Mouse (Mus musculus) lung, embryonic 15.5 days (tissue): Measurements from ENCODE around the gene Tubb3. TPM values are rescaled to one million over a fixed set of nuclear protein-coding genes. Genes with fewer than 3 reads are reported as not detected.
A peak's percentile ranks its signal among the peaks of the same experiment; 100 is the strongest.

ENCODE experiments used
- ATAC-seq: fragments of 200-750 bp; cut with Nextera tagmentation; 2 replicates; pipeline ENCODE4 v1.8.0; 2017; ENCODE audit warnings: moderate number of reproducible peaks, borderline replicate concordance; ENCODE audit not compliant: low FRiP score, low TSS enrichment; ENCODE audit errors: extremely low read depth
- H3K27ac ChIP-seq: fragments of 300-500 bp; sonication (generic); 2 replicates; pipeline ENCODE4 v1.5.1; 2015; ENCODE audit warnings: moderate library complexity, mild to moderate bottlenecking, inconsistent platforms
- H3K27me3 ChIP-seq: fragments of 300-500 bp; sonication (generic); 2 replicates; pipeline ENCODE4 v1.6.1; 2015; ENCODE audit warnings: inconsistent platforms
- H3K36me3 ChIP-seq: fragments of 300-500 bp; sonication (generic); 2 replicates; pipeline ENCODE4 v1.6.1; 2015; ENCODE audit warnings: inconsistent platforms
- H3K4me1 ChIP-seq: fragments of 300-500 bp; sonication (generic); 2 replicates; pipeline ENCODE4 v1.6.1; 2015; ENCODE audit warnings: inconsistent platforms
- H3K4me2 ChIP-seq: fragments of 300-500 bp; sonication (generic); 2 replicates; pipeline ENCODE4 v1.6.1; 2015; ENCODE audit warnings: inconsistent platforms, mild to moderate bottlenecking, moderate library complexity
- H3K4me3 ChIP-seq: fragments of 300-500 bp; sonication (generic); 2 replicates; pipeline ENCODE4 v1.5.1; 2015; ENCODE audit warnings: mild to moderate bottlenecking, inconsistent platforms
- H3K9ac ChIP-seq: fragments of 300-500 bp; sonication (generic); 2 replicates; pipeline ENCODE4 v1.6.1; 2015; ENCODE audit warnings: inconsistent platforms
- H3K9me3 ChIP-seq: fragments of 300-500 bp; sonication (generic); 2 replicates; pipeline ENCODE4 v1.6.1; 2016; ENCODE audit warnings: inconsistent platforms
- WGBS: fragments of 180-500 bp; shearing (Covaris S2); methylation state at CpG from one replicate; pipeline ENCODE4 v1.1.7; 2015; 5-methylcytosine and 5-hydroxymethylcytosine counted together
- polyA plus RNA-seq: library from polyadenylated mRNA; unstranded; fragments of >200 nt; fragmentation: Nextera tagmentation; extraction: Ambion mirVana; gene quantifications from 2 replicates; pipeline ENCODE4 v1.2.1, GENCODE M21; 2015

Tubb3 gene
- 4.6 and 11.4 TPM in 2 replicates for polyA plus RNA-seq

- H3K36me3 ChIP-seq, result no peaks in the 10 kb centered on the region
- H3K27me3 ChIP-seq, result peaks cover 71% of the 10 kb centered on the region
- under 1% methylated on average over 29 of the region's 29 CpGs for WGBS
- ATAC-seq, result peak; percentile 37; the same call in 1 of the 2 replicates
- peak within 1 kb of the TSS; percentile 23 for H3K4me3 ChIP-seq
- no peak within 1 kb of the TSS for H3K9ac ChIP-seq
- H3K4me1 ChIP-seq, result peaks cover 9% of the 10 kb centered on the region; the same call in 1 of the 2 replicates
- H3K27ac ChIP-seq, result no peak within 1 kb of the TSS
- H3K4me2 ChIP-seq, result peak within 1 kb of the TSS; percentile 48
- H3K9me3 ChIP-seq, result no peaks in the 10 kb centered on the region
These were observed at the start of gene Tubb3 for GRCm38 (mm10) chr8:123411246-123411645. TSS of gene Tubb3 (plus strand) at chr8:123411424.

- WGBS, result under 1% methylated on average over 68 of the region's 75 CpGs
- H3K4me1 ChIP-seq, result peaks cover 18% of the 10 kb centered on the region
- H3K27ac ChIP-seq, result peak within 1 kb of the TSS; percentile 98
- no peaks in the 10 kb centered on the region for H3K27me3 ChIP-seq
- H3K4me3 ChIP-seq, result peak within 1 kb of the TSS; percentile 91
- peak; percentile 91 for ATAC-seq
- H3K4me2 ChIP-seq, result peak within 1 kb of the TSS; percentile 87
- no peaks in the 10 kb centered on the region for H3K9me3 ChIP-seq
- peak within 1 kb of the TSS; percentile 90 for H3K9ac ChIP-seq
- H3K36me3 ChIP-seq, result 0 out of 2 replicates have a peak, but pooled peaks cover 6% of the 10 kb centered on the region
These were observed 37.6 kb upstream of the Tubb3 start, which contains the start of gene Tcf25 for GRCm38 (mm10) chr8:123373403-123374238. TSS of gene Tcf25 (plus strand) at chr8:123373753.

GRCm38 (mm10) chr8:123374239-123374578 is 37.0 kb upstream of the Tubb3 start:
- H3K27me3 ChIP-seq, result no peaks in the 10 kb centered on the region
- peak; percentile 87 for ATAC-seq
- peaks cover 18% of the 10 kb centered on the region for H3K4me1 ChIP-seq
- 0 out of 2 replicates have a peak, but pooled peaks cover 6% of the 10 kb centered on the region for H3K36me3 ChIP-seq
- peak overlapping the region; percentile 91 for H3K4me3 ChIP-seq
- peak overlapping the region; percentile 87 for H3K4me2 ChIP-seq
- peak overlapping the region; percentile 98 for H3K27ac ChIP-seq
- under 1% methylated on average over 20 of the region's 20 CpGs for WGBS
- H3K9ac ChIP-seq, result peak overlapping the region; percentile 90
- no peaks in the 10 kb centered on the region for H3K9me3 ChIP-seq

- Histone ChIP-seq H3K4me1 (peaks cover 18% of the 10 kb centered on the region), H3K9me3 (no peaks in the 10 kb centered on the region), H3K27me3 (no peaks in the 10 kb centered on the region), H3K4me3 (no peak overlapping the region), H3K27ac (no peak overlapping the region), H3K9ac (no peak overlapping the region), H3K36me3 (0 out of 2 replicates have a peak, but pooled peaks cover 6% of the 10 kb centered on the region), H3K4me2 (no peak overlapping the region)
- no peak for ATAC-seq
- 85% methylated on average over 10 of the region's 10 CpGs for WGBS
These were observed 35.5 kb upstream of the Tubb3 start for GRCm38 (mm10) chr8:123375701-123376100.

- Histone ChIP-seq H3K27ac (no peak overlapping the region), H3K27me3 (no peaks in the 10 kb centered on the region), H3K36me3 (0 out of 2 replicates have a peak, but pooled peaks cover 8% of the 10 kb centered on the region), H3K4me2 (no peak overlapping the region), H3K9me3 (no peaks in the 10 kb centered on the region), H3K4me1 (peaks cover 18% of the 10 kb centered on the region), H3K4me3 (no peak overlapping the region), H3K9ac (no peak overlapping the region)
- ATAC-seq, result no peak
- WGBS, result 76% methylated on average over 8 of the region's 8 CpGs
These were observed 35.1 kb upstream of the Tubb3 start for GRCm38 (mm10) chr8:123376106-123376505.

GRCm38 (mm10) chr8:123381711-123382110 is 29.5 kb upstream of the Tubb3 start:
- H3K4me1 ChIP-seq, result no peaks in the 10 kb centered on the region
- H3K9ac ChIP-seq, result no peak overlapping the region
- H3K27ac ChIP-seq, result no peak overlapping the region
- no peaks in the 10 kb centered on the region for H3K27me3 ChIP-seq
- 90% methylated on average over 4 of the region's 4 CpGs for WGBS
- H3K4me3 ChIP-seq, result no peak overlapping the region
- ATAC-seq, result no peak
- H3K36me3 ChIP-seq, result peaks cover 56% of the 10 kb centered on the region
- H3K9me3 ChIP-seq, result no peaks in the 10 kb centered on the region
- H3K4me2 ChIP-seq, result no peak overlapping the region

- 83% methylated on average over 8 of the region's 8 CpGs for WGBS
- H3K9me3 ChIP-seq, result no peaks in the 10 kb centered on the region
- no peak overlapping the region for H3K27ac ChIP-seq
- no peak overlapping the region for H3K4me2 ChIP-seq
- H3K27me3 ChIP-seq, result no peaks in the 10 kb centered on the region
- H3K4me1 ChIP-seq, result no peaks in the 10 kb centered on the region
- no peak overlapping the region for H3K9ac ChIP-seq
- no peak overlapping the region for H3K4me3 ChIP-seq
- ATAC-seq, result no peak
- peaks cover 64% of the 10 kb centered on the region for H3K36me3 ChIP-seq
These were observed 28.7 kb upstream of the Tubb3 start for GRCm38 (mm10) chr8:123382516-123382915.

- Histone ChIP-seq H3K4me3 (no peak overlapping the region), H3K4me2 (no peak overlapping the region), H3K9ac (no peak overlapping the region), H3K36me3 (peaks cover 81% of the 10 kb centered on the region), H3K27ac (no peak overlapping the region), H3K4me1 (no peaks in the 10 kb centered on the region), H3K27me3 (no peaks in the 10 kb centered on the region), H3K9me3 (no peaks in the 10 kb centered on the region)
- no peak for ATAC-seq
- WGBS, result 62% methylated on average over 9 of the region's 9 CpGs
These were observed 26.2 kb upstream of the Tubb3 start for GRCm38 (mm10) chr8:123384883-123385540.

- 65% methylated on average over 3 of the region's 3 CpGs for WGBS
- Histone ChIP-seq H3K9ac (no peak overlapping the region), H3K4me3 (no peak overlapping the region), H3K36me3 (peaks cover 94% of the 10 kb centered on the region), H3K27ac (no peak overlapping the region), H3K4me1 (no peaks in the 10 kb centered on the region), H3K27me3 (no peaks in the 10 kb centered on the region), H3K9me3 (no peaks in the 10 kb centered on the region), H3K4me2 (no peak overlapping the region)
- ATAC-seq, result no peak
These were observed 24.2 kb upstream of the Tubb3 start for GRCm38 (mm10) chr8:123387041-123387440.

GRCm38 (mm10) chr8:123387801-123388200 is 23.4 kb upstream of the Tubb3 start:
- Histone ChIP-seq H3K36me3 (peaks cover 94% of the 10 kb centered on the region), H3K27me3 (no peaks in the 10 kb centered on the region), H3K4me1 (no peaks in the 10 kb centered on the region), H3K9me3 (no peaks in the 10 kb centered on the region), H3K9ac (no peak overlapping the region), H3K4me2 (no peak overlapping the region), H3K4me3 (no peak overlapping the region), H3K27ac (no peak overlapping the region)
- WGBS, result 92% methylated on average over 8 of the region's 8 CpGs
- no peak for ATAC-seq

GRCm38 (mm10) chr8:123389026-123389425 is 22.2 kb upstream of the Tubb3 start:
- H3K4me1 ChIP-seq, result no peaks in the 10 kb centered on the region
- H3K9me3 ChIP-seq, result no peaks in the 10 kb centered on the region
- peaks cover 94% of the 10 kb centered on the region for H3K36me3 ChIP-seq
- no peaks in the 10 kb centered on the region for H3K27me3 ChIP-seq
- peak; percentile 52; the same call in 1 of the 2 replicates for ATAC-seq
- WGBS, result 89% methylated on average over 7 of the region's 7 CpGs
- no peak overlapping the region for H3K27ac ChIP-seq
- no peak overlapping the region for H3K4me2 ChIP-seq
- no peak overlapping the region for H3K9ac ChIP-seq
- no peak overlapping the region for H3K4me3 ChIP-seq

GRCm38 (mm10) chr8:123398308-123398707 is 12.9 kb upstream of the Tubb3 start:
- Histone ChIP-seq H3K27ac (no peak overlapping the region), H3K9ac (no peak overlapping the region), H3K27me3 (no peaks in the 10 kb centered on the region), H3K36me3 (peaks cover 89% of the 10 kb centered on the region), H3K4me1 (no peaks in the 10 kb centered on the region), H3K4me3 (no peak overlapping the region), H3K9me3 (no peaks in the 10 kb centered on the region), H3K4me2 (no peak overlapping the region)
- ATAC-seq, result no peak
- 90% methylated on average over 13 of the region's 13 CpGs for WGBS
